Mouse (Mus musculus) hindbrain, embryonic 12.5 days (tissue): ENCODE results near the gene Stradb. TPM values are rescaled to one million over a fixed set of nuclear protein-coding genes. Genes with fewer than 3 reads are reported as not detected.
"Not testable (repeated sequence)": the region's sequence is repeated elsewhere in the genome, so short reads cannot be mapped to it uniquely, and the experiment has no call there.

Source experiments
- ATAC-seq: fragments of 200-750 bp; cut with Nextera tagmentation; 2 replicates; pipeline ENCODE4 v1.8.0; 2017; ENCODE audit warnings: moderate TSS enrichment; ENCODE audit not compliant: low FRiP score
- H3K27ac ChIP-seq: fragments of 300-500 bp; sonication (generic); 2 replicates; pipeline ENCODE4 v1.5.1; 2016; ENCODE audit warnings: mild to moderate bottlenecking
- H3K27me3 ChIP-seq: fragments of 300-500 bp; sonication (generic); 2 replicates; pipeline ENCODE4 v1.6.1; 2016; ENCODE audit warnings: mild to moderate bottlenecking
- H3K36me3 ChIP-seq: fragments of 300-500 bp; sonication (generic); 2 replicates; pipeline ENCODE4 v1.6.1; 2016; ENCODE audit warnings: mild to moderate bottlenecking
- H3K4me1 ChIP-seq: fragments of 300-500 bp; sonication (generic); 2 replicates; pipeline ENCODE4 v1.6.1; 2016
- H3K4me2 ChIP-seq: fragments of 300-500 bp; sonication (generic); replicated peaks from 2 replicates; pipeline ENCODE4 v1.6.1; 2016; ENCODE audit warnings: mild to moderate bottlenecking
- H3K4me3 ChIP-seq: fragments of 300-500 bp; sonication (generic); 2 replicates; pipeline ENCODE4 v1.5.1; 2016; ENCODE audit warnings: mild to moderate bottlenecking
- H3K9ac ChIP-seq: fragments of 300-500 bp; sonication (generic); 2 replicates; pipeline ENCODE4 v1.6.1; 2016; ENCODE audit warnings: mild to moderate bottlenecking, moderate library complexity
- H3K9me3 ChIP-seq: fragments of 300-500 bp; sonication (generic); replicated peaks from 2 replicates; pipeline ENCODE4 v1.6.1; 2016; ENCODE audit warnings: mild to moderate bottlenecking
- WGBS: fragments of 180-500 bp; shearing (Covaris S2); methylation state at CpG from one replicate; pipeline ENCODE4 v1.1.7; 2016; 5-methylcytosine and 5-hydroxymethylcytosine counted together
- polyA plus RNA-seq: library from polyadenylated mRNA; unstranded; fragments of >200 nt; fragmentation: Nextera tagmentation; extraction: Ambion mirVana; gene quantifications from 2 replicates; pipeline ENCODE4 v1.2.1, GENCODE M21; 2016

Stradb gene
- polyA plus RNA-seq, 1 experiment from 2014 or later = 45.1 TPM

- Histone ChIP-seq H3K27me3 (no peaks in the 10 kb centered on the region), H3K36me3 (no peaks in the 10 kb centered on the region), H3K4me2 (no peak overlapping the region), H3K27ac (no peak overlapping the region), H3K4me3 (no peak overlapping the region), H3K4me1 (peaks cover 4% of the 10 kb centered on the region; the same call in 1 of the 2 replicates), H3K9ac (no peak overlapping the region), H3K9me3 (no peaks in the 10 kb centered on the region)
- no peak for ATAC-seq
- WGBS = 61% methylated on average over 4 of the region's 4 CpGs
Observed at GRCm38 (mm10) chr1:58952997-58953396, 20.3 kb upstream of the Stradb start.

DNA sequence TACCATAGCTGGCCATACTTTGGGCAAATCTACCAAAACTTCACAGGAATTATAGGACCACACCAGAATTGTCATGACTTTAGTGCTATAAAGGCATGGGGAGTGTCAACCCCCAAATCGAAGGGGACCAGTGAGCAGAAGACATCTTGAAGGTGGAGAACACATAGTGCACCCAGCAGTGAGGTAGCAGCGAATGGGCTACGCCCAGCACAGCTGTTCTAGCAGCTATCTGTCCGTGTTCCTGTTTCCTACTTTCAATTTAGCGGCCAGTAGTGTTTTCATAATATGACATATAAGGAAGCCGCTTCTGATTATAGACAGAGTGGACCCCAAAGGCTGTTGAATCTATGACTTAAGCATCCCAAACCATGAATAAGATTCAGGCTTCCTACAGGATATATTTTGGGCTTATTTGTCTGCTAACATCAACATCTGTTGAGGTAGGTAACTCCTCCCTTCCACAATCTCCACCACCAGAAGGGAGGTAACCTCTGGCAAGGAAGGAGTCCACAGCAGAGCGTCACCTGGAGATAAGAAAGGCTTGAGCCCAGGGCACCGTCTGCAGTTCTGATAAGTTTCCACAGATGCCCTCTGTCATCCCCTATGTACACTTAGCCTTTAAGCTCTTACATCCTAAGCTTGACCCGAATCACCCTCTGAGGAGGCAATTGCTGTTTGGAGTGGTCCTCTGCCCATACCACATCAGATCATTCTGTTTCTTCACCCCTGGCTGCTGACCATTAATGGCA, 19.5 kb upstream of the Stradb start:
- Histone ChIP-seq H3K36me3 (no peaks in the 10 kb centered on the region), H3K4me3 (no peak overlapping the region), H3K27ac (no peak overlapping the region), H3K9ac (no peak overlapping the region), H3K4me2 (no peak overlapping the region), H3K9me3 (no peaks in the 10 kb centered on the region), H3K4me1 (peaks cover 7% of the 10 kb centered on the region; the same call in 1 of the 2 replicates), H3K27me3 (no peaks in the 10 kb centered on the region)
- no peak for ATAC-seq
- WGBS = 92% methylated on average over 9 of the region's 9 CpGs

DNA sequence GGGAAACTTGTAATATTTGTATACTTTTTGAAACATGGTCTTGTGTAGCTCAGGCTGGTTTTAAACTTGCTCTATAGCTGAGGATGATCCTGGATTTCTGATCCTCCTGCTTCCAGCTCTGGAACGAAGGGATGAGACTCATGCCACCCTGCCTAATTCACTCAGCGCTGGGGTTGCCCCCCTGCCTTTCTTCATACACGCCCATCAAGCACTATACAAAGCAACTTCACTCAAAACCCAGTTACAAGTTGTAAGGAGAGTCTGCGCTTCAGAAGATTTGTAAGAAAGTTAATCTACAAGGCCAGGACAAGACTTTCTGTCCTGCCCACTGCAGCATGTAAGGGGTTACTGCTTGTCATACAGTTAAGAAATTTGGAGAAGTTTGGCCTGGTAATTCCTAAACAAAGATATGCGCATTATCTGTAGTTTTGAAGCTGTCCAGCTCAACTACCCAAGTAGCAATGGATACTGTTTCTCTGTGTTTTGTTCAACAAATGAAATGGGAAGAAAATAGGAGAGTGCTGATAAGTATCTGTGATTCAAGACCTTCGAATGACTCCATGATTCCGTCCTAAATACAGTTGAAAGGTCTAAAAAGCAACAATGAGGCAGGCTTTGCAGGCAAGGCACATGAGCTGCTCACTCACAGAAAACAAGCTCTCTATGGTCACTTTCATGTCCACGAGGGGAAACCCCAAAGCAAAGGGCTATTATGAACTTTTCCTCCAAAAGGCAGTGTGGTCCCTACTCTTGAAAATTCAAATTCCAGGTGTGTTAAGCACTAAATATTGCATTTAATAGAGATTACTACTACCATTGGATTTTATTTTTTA, 18.5 kb upstream of the Stradb start:
- 84% methylated on average over 8 of the region's 8 CpGs for WGBS
- no peak for ATAC-seq
- no peaks in the 10 kb centered on the region for H3K27me3 ChIP-seq

GRCm38 (mm10) chr1:58955716-58956115, 17.6 kb upstream of the Stradb start:
- H3K27me3 ChIP-seq = no peaks in the 10 kb centered on the region
- no peaks in the 10 kb centered on the region for H3K36me3 ChIP-seq
- H3K9me3 ChIP-seq = no peaks in the 10 kb centered on the region
- no peak for ATAC-seq
- no peak overlapping the region for H3K4me2 ChIP-seq
- no peak overlapping the region for H3K27ac ChIP-seq
- 93% methylated on average over 3 of the region's 3 CpGs for WGBS
- no peak overlapping the region for H3K9ac ChIP-seq
- H3K4me1 ChIP-seq = peaks cover 7% of the 10 kb centered on the region; the same call in 1 of the 2 replicates
- H3K4me3 ChIP-seq = no peak overlapping the region

More for the DNA sequence above, 18.5 kb upstream of the Stradb start:
- H3K4me2 ChIP-seq = no peak overlapping the region
- no peaks in the 10 kb centered on the region for H3K36me3 ChIP-seq
- H3K4me3 ChIP-seq = no peak overlapping the region
- H3K9me3 ChIP-seq = no peaks in the 10 kb centered on the region
- H3K4me1 ChIP-seq = peaks cover 7% of the 10 kb centered on the region; the same call in 1 of the 2 replicates
- no peak overlapping the region for H3K27ac ChIP-seq
- no peak overlapping the region for H3K9ac ChIP-seq

DNA sequence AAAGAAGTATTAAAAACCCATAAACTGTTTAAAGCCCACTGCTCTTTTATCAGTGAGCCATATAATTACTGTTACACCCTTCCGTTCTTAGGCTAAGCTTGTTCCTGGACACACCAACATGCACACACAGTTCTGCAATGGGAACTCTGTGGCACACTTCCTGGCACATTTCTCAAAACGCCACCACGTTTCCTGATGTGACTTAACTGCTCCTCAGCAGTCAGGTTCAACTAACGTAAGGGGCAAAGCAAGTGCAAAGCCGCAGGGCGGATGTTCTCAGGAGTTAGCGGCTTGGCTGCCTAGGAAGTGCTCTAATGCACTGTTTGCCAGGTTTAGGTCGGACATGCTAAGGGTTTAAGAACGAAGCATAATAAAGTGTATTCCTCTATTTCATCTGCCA, 17.1 kb upstream of the Stradb start:
- WGBS = 83% methylated on average over 9 of the region's 9 CpGs
- Histone ChIP-seq H3K4me3 (no peak overlapping the region), H3K4me1 (peaks cover 6% of the 10 kb centered on the region; the same call in 1 of the 2 replicates), H3K9me3 (no peaks in the 10 kb centered on the region), H3K4me2 (no peak overlapping the region), H3K9ac (no peak overlapping the region), H3K36me3 (no peaks in the 10 kb centered on the region), H3K27me3 (no peaks in the 10 kb centered on the region), H3K27ac (no peak overlapping the region)
- ATAC-seq = no peak

GRCm38 (mm10) chr1:58957931-58958330, 15.4 kb upstream of the Stradb start:
- no peaks in the 10 kb centered on the region for H3K9me3 ChIP-seq
- no peak overlapping the region for H3K4me3 ChIP-seq
- no peak overlapping the region for H3K27ac ChIP-seq
- H3K9ac ChIP-seq = no peak overlapping the region
- WGBS = 56% methylated on average over 2 of the region's 2 CpGs
- H3K36me3 ChIP-seq = no peaks in the 10 kb centered on the region
- H3K27me3 ChIP-seq = no peaks in the 10 kb centered on the region
- H3K4me1 ChIP-seq = 0 out of 2 replicates have a peak, but pooled peaks cover 5% of the 10 kb centered on the region
- no peak overlapping the region for H3K4me2 ChIP-seq
- no peak for ATAC-seq

- H3K9me3 ChIP-seq, H3K4me3 ChIP-seq, H3K4me2 ChIP-seq, H3K4me1 ChIP-seq, H3K27ac ChIP-seq, H3K9ac ChIP-seq, H3K36me3 ChIP-seq, H3K27me3 ChIP-seq, ATAC-seq: not testable (repeated sequence)
- 84% methylated on average over 16 of the region's 16 CpGs for WGBS
Observed at GRCm38 (mm10) chr1:58958789-58959526, 14.4 kb upstream of the Stradb start.

GRCm38 (mm10) chr1:58959682-58960081, 13.6 kb upstream of the Stradb start:
- 82% methylated on average over 2 of the region's 2 CpGs for WGBS
- Histone ChIP-seq H3K4me2 (no peak overlapping the region), H3K4me3 (no peak overlapping the region), H3K27ac (no peak overlapping the region), H3K4me1 (0 out of 2 replicates have a peak, but pooled peaks cover 5% of the 10 kb centered on the region), H3K9ac (no peak overlapping the region), H3K27me3 (no peaks in the 10 kb centered on the region), H3K36me3 (no peaks in the 10 kb centered on the region), H3K9me3 (no peaks in the 10 kb centered on the region)
- no peak for ATAC-seq

DNA sequence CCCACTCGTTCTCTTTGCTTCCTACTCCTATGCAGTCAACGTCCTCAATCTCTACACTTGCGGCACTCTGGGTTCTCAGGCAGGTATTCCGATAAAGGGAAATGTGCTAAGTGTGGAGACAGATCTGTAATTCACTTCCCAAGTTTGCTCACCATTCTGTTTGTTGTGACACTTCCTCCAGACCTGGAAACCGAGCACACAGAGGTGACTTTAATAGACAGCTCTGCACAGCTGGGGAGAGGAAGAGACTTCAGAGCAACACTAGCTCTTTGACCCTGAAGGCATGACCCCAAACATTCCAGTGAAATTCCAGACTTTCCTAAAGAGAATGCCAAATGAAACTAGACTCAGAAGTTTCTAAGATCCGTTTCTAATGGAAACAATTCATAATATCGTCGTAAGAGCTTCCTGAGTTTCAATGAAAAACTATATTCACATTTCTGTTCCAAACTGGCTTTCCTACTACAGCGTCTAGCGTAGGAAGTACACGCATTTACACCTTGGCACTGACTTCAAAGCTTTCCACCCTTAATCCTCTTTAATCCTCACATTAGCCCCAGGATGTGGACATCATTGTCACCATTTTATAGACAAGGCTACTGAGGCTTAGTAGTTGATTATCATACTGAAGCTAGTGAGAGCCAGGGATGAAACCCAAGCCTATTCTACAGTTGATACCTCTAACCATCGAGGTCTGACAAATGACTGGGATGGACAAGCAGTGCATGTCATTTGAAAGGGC, 12.0 kb upstream of the Stradb start:
- Histone ChIP-seq H3K9ac (no peak overlapping the region), H3K4me3 (no peak overlapping the region), H3K9me3 (no peaks in the 10 kb centered on the region), H3K4me2 (no peak overlapping the region), H3K36me3 (no peaks in the 10 kb centered on the region), H3K27ac (no peak overlapping the region), H3K27me3 (no peaks in the 10 kb centered on the region), H3K4me1 (0 out of 2 replicates have a peak, but pooled peaks cover 5% of the 10 kb centered on the region)
- ATAC-seq = no peak
- 64% methylated on average over 12 of the region's 12 CpGs for WGBS

DNA sequence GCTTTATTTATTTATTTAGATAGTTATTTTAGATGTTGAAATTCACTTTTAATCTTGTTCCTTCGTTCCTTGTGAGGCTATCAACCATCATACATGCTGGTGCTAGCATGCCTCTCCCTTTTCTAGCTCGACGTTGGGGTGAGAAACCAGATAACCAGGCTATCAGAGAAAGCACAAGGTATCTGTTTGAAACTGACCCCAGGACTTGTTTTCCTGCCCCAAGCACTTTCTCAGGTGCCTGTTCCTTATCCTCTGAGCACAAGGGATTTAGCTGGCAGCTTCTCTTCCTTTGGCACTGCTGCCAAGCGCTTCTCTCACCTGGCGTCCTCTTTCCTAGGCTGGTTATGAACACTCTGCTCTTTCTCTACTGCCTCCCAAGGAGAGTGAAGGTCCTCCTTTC, 10.9 kb upstream of the Stradb start:
- WGBS = 95% methylated on average over 5 of the region's 5 CpGs

GRCm38 (mm10) chr1:58962865-58963264, 10.5 kb upstream of the Stradb start:
- Histone ChIP-seq H3K4me3 (no peak overlapping the region), H3K27ac (no peak overlapping the region), H3K4me1 (0 out of 2 replicates have a peak, but pooled peaks cover 4% of the 10 kb centered on the region), H3K4me2 (no peak overlapping the region), H3K27me3 (no peaks in the 10 kb centered on the region), H3K36me3 (no peaks in the 10 kb centered on the region), H3K9ac (no peak overlapping the region), H3K9me3 (no peaks in the 10 kb centered on the region)
- ATAC-seq = no peak

More for the DNA sequence above, 10.9 kb upstream of the Stradb start:
- Histone ChIP-seq H3K4me2 (no peak overlapping the region), H3K27me3 (no peaks in the 10 kb centered on the region), H3K4me3 (no peak overlapping the region), H3K27ac (no peak overlapping the region), H3K9me3 (no peaks in the 10 kb centered on the region), H3K36me3 (no peaks in the 10 kb centered on the region), H3K4me1 (0 out of 2 replicates have a peak, but pooled peaks cover 5% of the 10 kb centered on the region), H3K9ac (no peak overlapping the region)
- no peak for ATAC-seq
